Mouse (Mus musculus) activated CD4-positive, CD25-positive, alpha-beta regulatory T cell, adult 4 months (primary cell): ENCODE results near the gene Tubb4a. TPM values are rescaled to one million over a fixed set of nuclear protein-coding genes. Genes with fewer than 3 reads are reported as not detected.
A peak's percentile ranks its signal among the peaks of the same experiment; 100 is the strongest.

ENCODE experiments used
- ATAC-seq: one replicate; pipeline ENCODE4 v1.8.0; 2017
- polyA plus RNA-seq, 2 experiments: library from polyadenylated mRNA; unstranded; fragments of 100-300 nt; shearing (Covaris generic); gene quantifications; one replicate each; pipeline ENCODE4 v1.2.1; 2017

Tubb4a gene
- polyA plus RNA-seq, 2 experiments from 2014 or later = 3.5 to 4.2 TPM

DNA sequence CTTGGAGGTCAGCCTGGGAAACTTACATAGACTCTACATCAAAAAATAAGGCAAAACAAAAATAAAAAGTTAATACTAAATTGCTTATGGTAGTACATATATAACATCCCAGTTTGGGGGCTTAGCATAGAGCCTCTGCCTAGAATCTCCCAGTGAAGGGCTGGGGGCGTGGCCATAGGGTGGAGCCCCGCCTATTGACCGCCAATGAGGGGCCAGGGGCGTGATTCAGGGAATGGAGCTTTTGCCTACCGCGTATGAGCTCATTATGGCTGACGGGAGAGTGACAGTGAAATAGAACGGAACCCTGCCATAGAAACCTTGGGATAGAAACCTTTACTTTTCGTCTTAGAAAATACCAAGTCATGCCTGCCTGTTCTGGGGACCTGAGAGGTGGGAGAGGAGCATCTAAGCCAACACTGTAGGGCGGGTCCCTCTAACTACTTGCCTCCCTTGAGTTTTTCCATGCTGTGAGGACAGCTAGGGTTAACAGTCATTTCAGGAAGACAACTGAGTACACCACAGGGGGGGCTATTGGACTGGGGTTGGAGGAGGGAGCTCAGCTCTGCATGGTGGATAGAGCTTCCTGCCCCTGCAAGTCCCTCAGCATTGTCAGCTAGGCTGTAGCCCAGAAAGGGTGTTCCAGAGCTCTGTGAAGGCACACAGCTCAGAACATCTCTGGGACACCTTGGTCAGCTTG lies 12.2 kb upstream of the Tubb4a start:
- ATAC-seq = no peak

DNA sequence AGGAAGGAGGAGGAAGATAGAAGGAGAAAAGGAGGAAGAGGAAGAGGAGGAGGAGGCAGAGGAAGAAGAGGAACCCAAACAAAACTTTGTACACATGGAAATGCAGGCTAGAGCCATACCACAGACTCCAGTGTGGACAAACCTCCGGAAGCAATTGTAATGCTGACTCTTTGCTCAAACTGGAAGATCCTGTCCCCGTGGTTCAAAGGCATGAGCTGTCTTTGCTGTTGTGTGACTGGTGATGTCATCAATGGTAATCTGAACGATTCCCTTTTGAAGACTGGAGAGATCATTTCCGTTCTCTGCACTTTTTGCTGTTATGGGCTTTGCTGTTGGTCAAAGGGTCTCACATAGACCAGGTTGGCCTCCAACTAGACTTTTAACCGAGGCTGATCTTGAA lies 10.7 kb upstream of the Tubb4a start:
- ATAC-seq = no peak

DNA sequence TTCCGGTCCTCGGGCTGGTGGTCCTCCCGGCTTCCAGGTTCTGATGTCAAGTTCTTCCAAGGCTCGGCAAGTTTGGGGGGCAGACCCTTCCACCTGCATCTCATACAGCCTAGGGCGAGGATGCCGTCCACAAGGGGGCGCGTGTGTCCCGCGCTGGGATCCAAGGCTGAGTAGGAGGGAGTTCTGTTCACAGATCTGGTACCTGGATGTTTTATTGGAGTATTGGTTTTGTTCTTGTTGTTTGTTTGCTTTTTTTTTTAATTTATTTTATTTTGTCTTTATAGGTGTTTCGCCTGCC lies 9.0 kb upstream of the Tubb4a start:
- ATAC-seq = peak; percentile 82

DNA sequence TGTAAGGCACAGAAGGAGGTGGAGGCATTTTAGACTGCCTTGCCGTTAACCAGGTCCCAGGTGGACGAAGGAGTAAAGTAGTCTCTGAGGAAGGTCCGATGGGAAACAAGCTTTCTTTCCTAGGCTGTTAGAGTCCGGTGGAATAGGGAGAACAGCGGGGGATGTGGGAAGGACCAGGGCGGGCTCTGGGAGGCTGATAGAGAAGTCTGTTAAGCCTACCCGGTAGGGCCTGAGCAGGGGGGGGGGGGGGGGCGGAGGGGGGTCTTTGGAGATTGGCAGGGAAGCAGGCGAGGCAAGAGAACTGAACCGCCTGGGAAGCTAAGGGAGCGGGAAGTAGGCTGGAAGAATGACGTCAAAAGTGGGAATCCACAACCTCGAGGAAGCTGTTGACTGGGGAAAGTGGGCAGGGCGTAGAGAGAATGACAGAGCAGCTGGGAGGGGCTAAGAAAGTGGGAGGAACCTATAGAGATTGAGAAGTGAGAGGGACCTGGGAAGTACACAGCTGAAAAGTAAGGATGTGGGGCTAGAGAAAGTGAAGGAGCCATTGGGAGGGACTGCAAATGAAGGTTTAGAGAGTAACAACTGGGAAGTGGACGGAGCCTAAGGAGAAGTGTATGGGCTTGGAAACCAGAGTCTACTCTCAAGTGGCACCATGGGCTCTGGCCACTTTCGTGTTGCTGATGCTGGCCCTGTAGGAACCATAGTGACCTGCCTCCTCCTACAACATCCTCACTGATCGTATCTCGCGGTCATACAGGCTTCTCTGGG lies 8.5 kb upstream of the Tubb4a start:
- ATAC-seq = peak; percentile 34

DNA sequence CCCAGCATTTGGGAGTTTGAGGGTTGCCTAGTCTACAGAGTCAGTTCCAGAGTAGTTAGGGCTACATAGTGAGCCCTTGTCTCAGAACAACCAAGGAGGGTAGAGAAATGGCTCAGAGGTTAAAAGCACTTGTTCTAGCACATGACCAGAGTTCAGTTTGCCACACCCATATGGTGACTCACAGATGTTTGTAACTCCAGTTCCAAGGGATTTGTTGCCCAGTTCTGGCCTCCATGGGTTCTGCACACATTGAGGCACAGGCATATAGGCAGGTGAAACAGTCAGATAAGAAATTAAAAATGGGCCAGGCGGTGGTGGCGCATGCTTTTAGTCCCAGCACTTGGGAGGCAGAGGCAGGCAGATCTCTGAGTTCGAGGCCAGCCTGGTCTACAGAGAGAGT lies 6.6 kb upstream of the Tubb4a start:
- no peak for ATAC-seq

DNA sequence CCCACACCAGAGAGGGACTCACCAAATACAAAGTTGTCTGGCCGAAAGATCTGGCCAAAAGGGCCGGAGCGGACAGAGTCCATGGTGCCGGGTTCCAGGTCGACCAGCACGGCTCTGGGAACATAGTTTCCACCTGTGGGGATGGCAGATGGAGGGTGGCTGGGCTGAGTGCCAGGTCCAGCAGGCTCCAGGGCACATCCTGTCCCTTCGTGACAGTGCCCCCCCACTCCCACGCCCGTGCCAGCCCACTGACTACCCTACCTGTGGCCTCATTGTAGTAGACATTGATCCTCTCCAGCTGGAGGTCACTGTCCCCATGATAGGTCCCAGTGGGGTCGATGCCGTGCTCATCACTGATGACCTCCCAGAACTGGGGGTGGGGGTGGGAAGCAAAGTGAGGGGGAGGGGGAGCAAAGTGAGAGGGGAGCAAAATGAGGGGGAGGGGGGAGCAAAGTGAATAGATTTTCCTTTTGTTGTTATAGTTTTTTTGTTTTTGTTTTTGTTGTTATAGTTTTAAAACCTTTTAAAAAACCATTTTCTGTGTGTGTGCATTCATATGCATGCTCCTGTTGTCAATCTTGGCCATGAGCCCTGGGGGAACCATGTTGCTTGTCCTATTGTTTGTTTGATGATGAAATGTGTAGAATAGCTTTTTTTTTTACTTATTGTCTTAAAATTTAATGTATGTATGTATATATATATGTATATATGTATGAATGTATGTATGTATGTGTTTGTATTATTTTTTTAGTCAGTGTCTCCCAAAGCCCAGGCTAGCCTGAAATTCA lies 1.4 kb downstream of the Tubb4a start:
- no peak for ATAC-seq

GRCm38 (mm10) chr17:57082481-57082880 lies 5.1 kb downstream of the Tubb4a start:
- ATAC-seq = no peak

DNA sequence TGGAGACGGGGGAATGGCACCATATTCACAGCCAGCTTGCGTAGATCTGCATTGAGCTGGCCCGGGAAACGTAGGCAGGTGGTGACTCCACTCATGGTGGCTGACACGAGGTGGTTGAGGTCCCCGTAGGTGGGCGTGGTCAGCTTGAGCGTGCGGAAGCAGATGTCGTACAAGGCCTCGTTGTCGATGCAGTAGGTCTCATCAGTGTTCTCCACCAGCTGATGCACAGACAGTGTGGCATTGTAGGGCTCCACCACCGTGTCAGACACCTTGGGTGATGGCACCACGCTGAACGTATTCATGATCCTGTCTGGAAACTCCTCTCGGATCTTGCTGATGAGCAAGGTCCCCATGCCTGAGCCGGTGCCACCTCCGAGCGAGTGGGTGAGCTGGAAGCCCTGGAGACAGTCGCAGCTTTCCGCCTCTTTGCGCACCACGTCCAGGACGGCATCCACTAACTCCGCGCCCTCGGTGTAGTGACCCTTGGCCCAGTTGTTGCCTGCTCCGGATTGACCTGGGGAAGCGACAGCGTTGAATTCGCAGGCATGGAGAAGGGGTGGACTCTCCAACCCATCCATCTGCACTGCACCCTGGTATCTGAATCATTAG lies 6.2 kb downstream of the Tubb4a start:
- ATAC-seq = no peak

DNA sequence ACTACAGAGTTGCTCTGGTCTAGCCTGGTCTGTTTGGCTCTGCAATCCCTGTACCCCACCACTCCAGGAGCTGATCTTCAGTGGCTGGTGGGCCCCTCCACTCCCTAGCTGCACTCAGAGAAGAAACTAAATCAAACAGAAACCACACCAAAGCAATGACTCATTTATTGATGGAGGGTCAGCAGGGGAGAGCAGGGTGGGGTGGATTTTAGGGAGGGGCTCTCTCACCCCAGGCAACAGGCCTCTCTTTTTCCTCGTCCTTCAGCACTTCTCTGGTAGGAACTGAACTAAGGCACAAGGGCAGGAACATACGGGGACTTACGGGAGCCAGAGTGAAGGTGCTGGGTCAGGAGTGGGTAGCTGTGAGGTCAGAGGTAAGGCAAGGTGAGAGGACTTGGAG lies 7.7 kb downstream of the Tubb4a start:
- no peak for ATAC-seq

DNA sequence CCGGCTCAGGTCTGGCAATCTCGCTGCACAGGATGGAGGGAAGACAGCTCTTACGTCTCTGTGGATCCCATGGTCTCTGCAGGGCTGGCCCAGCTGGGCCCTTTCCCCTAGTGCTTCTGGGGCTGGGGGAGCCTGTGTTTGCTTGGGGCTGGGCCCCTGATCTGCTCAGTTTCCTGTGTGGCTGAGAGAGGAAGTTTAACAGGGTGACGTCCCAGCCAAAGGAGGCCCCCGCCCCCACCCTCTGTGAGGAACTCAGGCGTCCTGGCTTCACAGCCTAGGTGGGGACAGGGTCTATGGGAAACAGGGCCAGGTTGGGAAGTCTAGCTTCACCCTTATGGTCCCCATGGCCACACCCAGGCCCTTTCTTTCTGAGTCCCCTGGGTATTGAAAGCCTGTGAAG lies 9.2 kb downstream of the Tubb4a start, which contains the start of gene Dennd1c:
Dennd1c (minus strand) TSS at position 179 of the 400 bp plus-strand sequence.
- peak; percentile 97 for ATAC-seq

- ATAC-seq = no peak
These were observed 10.7 kb downstream of the Tubb4a start for GRCm38 (mm10) chr17:57076916-57077315.

GRCm38 (mm10) chr17:57070699-57071098 lies 16.9 kb downstream of the Tubb4a start:
- ATAC-seq = no peak

DNA sequence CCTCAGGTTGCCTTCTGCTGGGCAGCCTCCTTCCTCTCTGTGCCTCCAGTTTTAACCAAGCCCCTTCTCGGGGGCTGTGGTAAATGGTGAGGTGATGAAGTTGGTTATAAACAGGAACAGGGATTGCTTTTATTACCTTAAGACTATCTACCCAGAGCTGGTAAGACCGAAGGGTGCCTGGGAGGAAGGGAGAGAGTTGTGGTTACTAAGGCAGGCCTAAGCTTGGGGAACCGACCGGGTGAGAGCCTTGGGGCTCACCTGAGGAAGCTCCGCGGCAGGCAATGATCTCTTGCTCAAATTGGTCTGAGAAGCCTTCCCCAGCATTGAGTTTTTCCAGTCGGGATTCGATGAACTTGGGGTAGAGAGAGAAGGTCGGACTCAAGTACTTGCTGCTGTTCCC lies 17.3 kb downstream of the Tubb4a start:
- ATAC-seq = no peak

DNA sequence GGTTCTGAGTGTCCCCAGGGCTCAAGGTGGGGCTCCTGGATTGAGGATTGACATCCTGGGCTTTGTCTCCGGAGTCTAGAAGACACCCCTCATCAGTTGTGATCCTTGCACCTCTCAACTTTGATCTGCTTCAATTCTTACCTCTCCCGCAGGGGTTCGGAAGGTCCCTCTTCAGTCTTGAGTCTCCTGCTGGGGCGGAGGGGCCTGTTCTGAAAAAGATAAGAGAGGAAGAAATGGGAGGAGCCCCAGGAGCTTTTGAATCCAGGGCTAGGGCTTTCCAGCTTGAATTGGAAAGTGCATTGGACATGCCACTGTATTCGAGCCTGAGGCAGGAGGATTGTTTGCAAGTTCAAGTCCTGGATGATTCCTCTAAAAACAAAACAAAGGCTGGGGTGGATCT lies 20.7 kb downstream of the Tubb4a start:
- ATAC-seq = no peak

DNA sequence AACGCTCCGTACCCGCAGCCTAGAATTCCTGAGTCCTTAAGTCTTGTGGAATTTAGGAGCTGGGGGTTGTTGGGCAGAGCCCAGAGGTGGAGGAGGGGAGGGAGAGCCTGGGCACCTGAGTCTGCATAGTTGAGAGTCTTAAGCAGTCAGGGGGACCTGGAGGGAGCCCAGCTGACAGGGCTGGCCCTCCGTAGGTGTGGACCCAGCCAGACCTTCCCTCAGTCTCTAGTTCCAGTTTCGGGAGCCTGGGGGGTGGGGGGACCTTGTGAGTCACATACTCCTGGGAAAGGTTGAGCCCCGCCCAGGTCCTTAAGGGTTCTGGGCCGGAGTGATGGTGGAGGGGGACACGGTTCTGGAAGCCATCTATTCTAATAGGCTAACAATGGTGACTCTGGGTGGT lies 24.6 kb downstream of the Tubb4a start:
- ATAC-seq = no peak

GRCm38 (mm10) chr17:57062548-57062947 lies 25.0 kb downstream of the Tubb4a start:
- ATAC-seq = no peak

DNA sequence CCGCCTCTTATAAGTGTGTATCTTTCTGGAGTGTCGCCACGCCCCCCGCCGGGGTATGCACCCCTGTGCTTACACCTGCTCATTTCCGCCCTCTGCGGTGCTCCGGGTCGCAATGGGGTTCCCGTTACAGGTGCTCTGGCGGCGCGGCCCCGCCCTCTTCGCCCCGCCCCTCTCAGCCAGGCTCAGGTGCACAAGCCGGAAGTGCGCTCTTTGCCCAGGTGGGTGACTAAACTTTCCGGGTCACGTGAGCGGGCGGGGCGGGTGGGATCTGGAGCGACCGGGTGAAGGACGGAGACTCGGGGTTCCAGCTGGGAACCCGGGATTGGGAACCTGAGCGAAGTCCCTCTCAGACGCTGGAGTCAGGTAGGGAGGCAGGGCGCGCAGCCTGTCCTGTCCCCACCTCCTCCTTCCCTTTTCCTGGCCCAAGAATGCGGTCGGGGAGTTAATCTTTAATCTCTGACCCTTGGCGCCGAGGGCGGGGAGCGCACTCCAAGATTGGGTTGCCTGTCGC lies 25.5 kb downstream of the Tubb4a start:
- ATAC-seq = no peak

- ATAC-seq = peak; percentile 17
These were observed 26.5 kb downstream of the Tubb4a start for GRCm38 (mm10) chr17:57061069-57061468.

GRCm38 (mm10) chr17:57060231-57060801 lies 27.3 kb downstream of the Tubb4a start:
- ATAC-seq = peak; percentile 79

DNA sequence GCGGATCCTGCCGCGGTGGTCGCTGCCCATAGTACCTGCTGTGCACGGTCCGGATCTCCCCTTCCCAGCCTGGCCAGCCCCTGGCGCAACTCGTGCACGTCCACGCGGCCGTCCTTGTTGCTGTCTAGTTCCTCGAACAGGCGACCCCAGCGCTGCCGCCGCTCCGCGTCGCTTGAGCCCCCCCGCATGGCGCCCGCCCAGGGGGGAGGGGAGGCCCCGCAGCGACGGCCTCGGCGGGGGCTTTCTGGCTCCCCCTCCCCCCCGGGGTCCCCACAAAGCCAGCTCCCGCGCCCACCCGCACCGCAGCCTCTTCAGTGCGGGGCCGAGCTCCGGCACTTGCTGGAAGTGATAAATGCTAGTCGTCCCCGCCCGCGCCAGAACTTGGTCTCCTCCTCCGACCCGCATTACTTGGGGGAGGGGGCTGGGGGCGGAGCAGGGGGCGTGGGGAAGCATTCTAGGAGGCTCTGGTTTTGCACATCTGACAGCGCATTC lies 28.1 kb downstream of the Tubb4a start, which contains the start of gene Slc25a23:
Slc25a23 (minus strand) TSS at position 378 of the 492 bp plus-strand sequence.
- no peak for ATAC-seq

GRCm38 (mm10) chr17:57058891-57059485 lies 28.6 kb downstream of the Tubb4a start, which contains the start of gene Crb3:
TSS of gene Crb3 (plus strand) at chr17:57059105.
- no peak for ATAC-seq

DNA sequence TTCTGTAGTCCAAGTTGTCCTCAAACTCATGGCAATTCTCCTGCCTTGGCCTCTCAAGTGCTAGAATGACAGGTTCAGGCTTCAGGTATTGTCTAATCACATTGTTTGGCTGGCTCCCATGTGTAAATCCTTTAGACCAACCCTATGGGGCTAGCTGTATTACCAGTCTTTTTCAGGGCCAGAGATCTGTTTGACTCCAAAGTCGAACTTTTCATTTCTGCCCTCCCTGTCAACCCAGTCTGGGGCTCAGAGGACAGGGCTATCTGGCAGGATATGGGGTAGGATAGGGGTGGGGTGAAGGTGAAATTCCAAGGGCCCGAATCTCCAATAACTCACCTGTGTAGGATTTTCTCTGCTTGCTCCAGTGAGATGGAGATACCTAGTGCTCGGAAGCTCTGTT lies 31.3 kb downstream of the Tubb4a start:
- no peak for ATAC-seq
